Mouse (Mus musculus): ENCODE measurements around the gene Malsu1. TPM values are rescaled to one million over a fixed set of nuclear protein-coding genes. Genes with fewer than 3 reads are reported as not detected.

Malsu1 gene
- polyA plus RNA-seq (2015; fragmentation: Nextera tagmentation; extraction: Ambion mirVana) = 62.8 and 72.2 TPM in 2 replicates

DNA sequence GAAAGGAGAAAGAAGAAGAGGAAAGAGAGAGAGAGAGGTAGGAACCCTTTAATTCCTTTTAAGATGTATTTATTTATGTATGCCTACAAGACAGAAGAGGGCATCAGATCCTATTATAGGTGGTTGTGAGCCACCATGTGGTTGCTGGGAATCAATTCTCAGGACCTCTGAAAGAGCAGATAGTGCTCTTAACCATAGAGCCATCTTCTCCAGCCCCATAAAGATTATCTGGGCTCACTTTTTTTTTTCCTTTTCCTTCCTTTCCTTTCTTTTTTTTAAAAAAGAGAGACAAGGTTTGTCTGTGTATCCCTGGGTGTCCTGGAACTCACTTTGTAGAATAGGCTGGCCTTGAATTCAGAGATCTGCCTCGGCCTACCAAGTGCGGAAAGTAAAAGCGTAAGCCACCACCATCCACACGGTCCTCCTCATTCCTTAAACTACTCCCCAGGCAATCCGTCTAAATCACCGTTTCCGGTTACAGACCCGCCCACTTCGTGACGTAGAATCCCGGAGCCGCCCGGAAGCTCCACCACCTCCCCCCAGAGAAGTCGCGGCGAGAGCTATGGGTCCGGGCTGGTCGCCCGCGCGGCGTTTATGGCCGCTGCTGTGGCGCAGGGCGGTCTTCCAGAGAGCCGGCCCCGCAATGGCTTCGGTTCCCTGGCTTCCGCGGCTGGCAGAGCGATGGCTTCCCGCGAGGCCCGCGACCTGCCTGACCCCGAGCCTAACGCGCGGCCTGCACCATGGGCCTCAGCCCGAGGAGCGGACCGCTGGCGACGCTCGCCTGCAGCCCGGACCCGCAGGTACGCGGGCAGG is at the start of gene Malsu1:
Gene Malsu1, plus strand, starts transcription at position 492 of the 813 bp plus-strand sequence.
- Histone ChIP-seq H3K9me3 (ENCODE audit: low read length) (no peaks in the 10 kb centered on the region), H3K36me3 (ENCODE audit: insufficient read depth, low read length) (no peaks in the 10 kb centered on the region), H3K4me3 (ENCODE audit: low read length) (peak within 1 kb of the TSS; percentile 99), H3K4me1 (ENCODE audit: insufficient read depth, low read length) (peaks cover 17% of the 10 kb centered on the region), H3K4me2 (replicated peaks; ENCODE audit: low read depth, low read length) (peak within 1 kb of the TSS; percentile 88), H3K27me3 (ENCODE audit: insufficient read depth, low read length) (no peaks in the 10 kb centered on the region), H3K9ac (replicated peaks; ENCODE audit: low read length) (peak within 1 kb of the TSS; percentile 99), H3K27ac (ENCODE audit: low read length) (peak within 1 kb of the TSS; percentile 84)
- peak; percentile 97 for ATAC-seq (ENCODE audit: low FRiP score, low TSS enrichment)
- WGBS = under 1% methylated on average over 49 of the region's 49 CpGs

DNA sequence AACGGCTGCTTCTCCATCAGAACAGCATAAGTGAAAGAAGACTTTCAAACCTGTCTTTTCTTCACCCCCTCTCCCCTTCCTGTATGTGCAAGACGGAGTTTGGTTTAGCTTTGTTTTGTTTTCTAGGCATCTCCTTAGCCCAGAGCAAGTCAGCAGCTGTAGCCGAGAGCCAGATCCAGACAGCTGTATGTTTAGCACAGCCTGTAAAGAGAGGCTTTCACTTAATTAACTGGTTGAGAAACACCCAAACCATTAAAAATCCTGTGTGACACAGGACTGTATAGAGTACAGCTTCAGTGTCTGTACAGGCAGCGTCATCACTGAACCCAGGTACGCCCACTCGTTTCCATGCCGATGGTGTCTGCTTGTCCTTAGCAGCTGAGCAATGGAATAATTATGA is 48.3 kb upstream of the Malsu1 start:
- Histone ChIP-seq H3K4me2 (replicated peaks; ENCODE audit: low read depth, low read length) (no peak overlapping the region), H3K9ac (replicated peaks; ENCODE audit: low read length) (no peak overlapping the region), H3K36me3 (ENCODE audit: insufficient read depth, low read length) (no peaks in the 10 kb centered on the region), H3K9me3 (ENCODE audit: low read length) (no peaks in the 10 kb centered on the region), H3K27ac (ENCODE audit: low read length) (no peak overlapping the region), H3K27me3 (ENCODE audit: insufficient read depth, low read length) (no peaks in the 10 kb centered on the region), H3K4me3 (ENCODE audit: low read length) (no peak overlapping the region), H3K4me1 (ENCODE audit: insufficient read depth, low read length) (no peaks in the 10 kb centered on the region)
- ATAC-seq (ENCODE audit: low FRiP score, low TSS enrichment) = no peak
- WGBS = 72% methylated on average over 7 of the region's 7 CpGs

DNA sequence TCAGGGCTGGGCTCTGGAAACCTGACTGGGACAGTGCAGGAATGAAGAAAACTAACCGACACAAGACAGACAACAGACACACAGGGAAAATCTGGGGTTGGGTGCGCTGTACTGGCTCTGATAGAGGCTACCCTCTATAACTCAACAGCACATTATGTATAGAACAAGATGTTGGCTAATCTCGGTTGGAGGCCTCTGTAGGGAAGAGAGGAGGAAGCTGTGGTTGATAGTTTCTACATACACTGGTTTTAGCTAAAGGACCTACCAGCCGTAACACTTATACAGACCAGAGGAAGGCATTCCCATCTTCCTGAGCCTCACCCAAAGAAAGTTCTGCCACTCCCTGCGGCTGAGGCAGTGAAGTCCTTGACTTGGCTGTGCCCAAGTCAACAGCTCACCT is 47.1 kb upstream of the Malsu1 start:
- H3K4me1 ChIP-seq (ENCODE audit: insufficient read depth, low read length) = no peaks in the 10 kb centered on the region
- no peak overlapping the region for H3K9ac ChIP-seq (replicated peaks; ENCODE audit: low read length)
- no peak overlapping the region for H3K4me2 ChIP-seq (replicated peaks; ENCODE audit: low read depth, low read length)
- H3K9me3 ChIP-seq (ENCODE audit: low read length) = no peaks in the 10 kb centered on the region
- 94% methylated on average over 5 of the region's 5 CpGs for WGBS
- H3K27me3 ChIP-seq (ENCODE audit: insufficient read depth, low read length) = no peaks in the 10 kb centered on the region
- H3K27ac ChIP-seq (ENCODE audit: low read length) = no peak overlapping the region
- no peak for ATAC-seq (ENCODE audit: low FRiP score, low TSS enrichment)
- no peak overlapping the region for H3K4me3 ChIP-seq (ENCODE audit: low read length)
- no peaks in the 10 kb centered on the region for H3K36me3 ChIP-seq (ENCODE audit: insufficient read depth, low read length)

DNA sequence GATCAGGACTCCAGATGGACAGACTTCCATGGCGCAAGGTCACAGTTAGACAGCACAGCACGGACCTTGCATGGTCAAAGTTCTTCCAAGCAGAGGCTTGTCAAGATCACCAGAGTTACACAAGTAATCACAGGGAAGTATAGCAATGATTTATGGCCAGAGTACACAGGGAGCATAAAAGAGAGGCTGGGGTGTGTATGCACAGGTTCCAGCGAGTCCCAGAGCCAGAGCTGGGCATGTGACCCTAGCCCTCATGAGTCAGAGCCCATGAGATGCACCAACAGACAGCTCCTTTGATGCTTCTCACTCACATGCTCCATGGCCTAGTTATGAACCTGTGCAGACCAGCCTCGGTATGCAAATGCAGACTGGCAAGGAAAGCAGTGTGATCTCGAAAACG is 45.6 kb upstream of the Malsu1 start:
- Histone ChIP-seq H3K9ac (replicated peaks; ENCODE audit: low read length) (no peak overlapping the region), H3K27ac (ENCODE audit: low read length) (no peak overlapping the region), H3K27me3 (ENCODE audit: insufficient read depth, low read length) (no peaks in the 10 kb centered on the region), H3K4me1 (ENCODE audit: insufficient read depth, low read length) (no peaks in the 10 kb centered on the region), H3K4me3 (ENCODE audit: low read length) (no peak overlapping the region), H3K4me2 (replicated peaks; ENCODE audit: low read depth, low read length) (no peak overlapping the region), H3K36me3 (ENCODE audit: insufficient read depth, low read length) (no peaks in the 10 kb centered on the region), H3K9me3 (ENCODE audit: low read length) (no peaks in the 10 kb centered on the region)
- WGBS = 63% methylated on average over 6 of the region's 6 CpGs
- ATAC-seq (ENCODE audit: low FRiP score, low TSS enrichment) = no peak

DNA sequence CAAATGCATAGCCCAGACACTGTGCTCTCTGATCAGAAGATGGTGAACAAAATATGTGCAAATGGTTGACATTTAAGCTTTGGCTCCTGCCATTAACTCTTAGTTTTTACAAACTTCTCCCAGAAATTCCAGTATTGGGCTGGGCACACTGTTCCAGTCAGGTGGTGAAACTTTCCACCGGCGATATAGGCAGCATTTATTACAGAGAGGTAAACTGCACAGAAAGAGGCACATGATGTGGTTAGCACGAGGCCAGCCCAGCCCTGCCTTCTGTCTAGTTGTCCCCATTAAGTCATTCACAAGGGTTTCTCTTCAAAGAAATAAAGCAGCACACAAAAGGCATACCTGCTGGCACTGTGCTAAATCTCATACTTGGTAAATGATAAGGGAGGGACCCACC is 44.9 kb upstream of the Malsu1 start:
- H3K9ac ChIP-seq (replicated peaks; ENCODE audit: low read length) = no peak overlapping the region
- no peaks in the 10 kb centered on the region for H3K4me1 ChIP-seq (ENCODE audit: insufficient read depth, low read length)
- H3K36me3 ChIP-seq (ENCODE audit: insufficient read depth, low read length) = no peaks in the 10 kb centered on the region
- H3K27ac ChIP-seq (ENCODE audit: low read length) = no peak overlapping the region
- no peaks in the 10 kb centered on the region for H3K27me3 ChIP-seq (ENCODE audit: insufficient read depth, low read length)
- H3K4me2 ChIP-seq (replicated peaks; ENCODE audit: low read depth, low read length) = no peak overlapping the region
- no peaks in the 10 kb centered on the region for H3K9me3 ChIP-seq (ENCODE audit: low read length)
- ATAC-seq (ENCODE audit: low FRiP score, low TSS enrichment) = no peak
- no peak overlapping the region for H3K4me3 ChIP-seq (ENCODE audit: low read length)
- WGBS = 86% methylated on average over 3 of the region's 3 CpGs

DNA sequence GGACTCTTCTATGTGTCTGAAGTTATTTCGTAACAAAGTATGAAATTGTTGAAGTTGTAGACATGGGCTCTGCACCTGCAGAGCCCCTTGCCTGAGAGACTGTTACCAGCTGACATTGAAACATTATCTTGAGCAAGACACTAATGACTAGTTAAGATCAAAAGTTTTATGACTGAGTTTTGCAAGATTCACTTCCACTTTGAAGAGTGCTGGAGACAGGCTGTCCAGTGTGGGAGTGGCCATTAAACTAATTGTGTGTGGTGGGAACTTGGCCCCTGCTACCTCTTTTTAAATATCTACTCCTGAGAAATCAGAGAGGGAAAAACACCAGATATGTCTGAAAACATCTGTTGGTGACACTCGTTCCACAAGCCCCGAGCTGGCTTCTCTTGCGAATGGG is 42.4 kb upstream of the Malsu1 start:
- ATAC-seq (ENCODE audit: low FRiP score, low TSS enrichment) = no peak
- Histone ChIP-seq H3K36me3 (ENCODE audit: insufficient read depth, low read length) (no peaks in the 10 kb centered on the region), H3K27ac (ENCODE audit: low read length) (no peak overlapping the region), H3K9ac (replicated peaks; ENCODE audit: low read length) (no peak overlapping the region), H3K4me2 (replicated peaks; ENCODE audit: low read depth, low read length) (no peak overlapping the region), H3K27me3 (ENCODE audit: insufficient read depth, low read length) (no peaks in the 10 kb centered on the region), H3K9me3 (ENCODE audit: low read length) (no peaks in the 10 kb centered on the region), H3K4me3 (ENCODE audit: low read length) (no peak overlapping the region), H3K4me1 (ENCODE audit: insufficient read depth, low read length) (no peaks in the 10 kb centered on the region)
- 41% methylated on average over 4 of the region's 4 CpGs for WGBS

DNA sequence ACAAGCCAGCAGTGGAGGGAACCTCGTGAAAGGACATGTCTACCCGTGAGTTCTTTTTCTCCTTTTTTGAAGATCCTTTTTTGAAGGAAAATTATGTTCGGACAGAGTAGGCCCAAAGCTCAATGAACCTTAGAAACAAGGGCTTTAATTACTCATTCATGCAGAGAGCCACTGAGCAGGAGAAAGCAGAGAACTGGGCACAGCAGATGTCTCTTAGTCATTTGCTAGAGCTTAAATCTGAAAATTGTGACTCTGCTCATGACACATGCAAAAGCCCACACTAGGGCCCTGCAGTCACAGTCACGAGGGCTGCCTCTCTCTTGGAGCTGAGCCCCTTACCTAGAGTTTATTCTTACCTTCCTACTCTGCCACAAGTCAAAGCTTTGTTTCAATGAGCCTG is 40.8 kb upstream of the Malsu1 start:
- H3K9ac ChIP-seq (replicated peaks; ENCODE audit: low read length) = no peak overlapping the region
- no peaks in the 10 kb centered on the region for H3K27me3 ChIP-seq (ENCODE audit: insufficient read depth, low read length)
- no peak overlapping the region for H3K4me2 ChIP-seq (replicated peaks; ENCODE audit: low read depth, low read length)
- H3K36me3 ChIP-seq (ENCODE audit: insufficient read depth, low read length) = no peaks in the 10 kb centered on the region
- H3K4me3 ChIP-seq (ENCODE audit: low read length) = no peak overlapping the region
- no peak for ATAC-seq (ENCODE audit: low FRiP score, low TSS enrichment)
- WGBS = 61% methylated on average over 4 of the region's 4 CpGs
- H3K9me3 ChIP-seq (ENCODE audit: low read length) = no peaks in the 10 kb centered on the region
- no peak overlapping the region for H3K27ac ChIP-seq (ENCODE audit: low read length)
- 0 out of 2 replicates have a peak, but pooled peaks cover 8% of the 10 kb centered on the region for H3K4me1 ChIP-seq (ENCODE audit: insufficient read depth, low read length)

DNA sequence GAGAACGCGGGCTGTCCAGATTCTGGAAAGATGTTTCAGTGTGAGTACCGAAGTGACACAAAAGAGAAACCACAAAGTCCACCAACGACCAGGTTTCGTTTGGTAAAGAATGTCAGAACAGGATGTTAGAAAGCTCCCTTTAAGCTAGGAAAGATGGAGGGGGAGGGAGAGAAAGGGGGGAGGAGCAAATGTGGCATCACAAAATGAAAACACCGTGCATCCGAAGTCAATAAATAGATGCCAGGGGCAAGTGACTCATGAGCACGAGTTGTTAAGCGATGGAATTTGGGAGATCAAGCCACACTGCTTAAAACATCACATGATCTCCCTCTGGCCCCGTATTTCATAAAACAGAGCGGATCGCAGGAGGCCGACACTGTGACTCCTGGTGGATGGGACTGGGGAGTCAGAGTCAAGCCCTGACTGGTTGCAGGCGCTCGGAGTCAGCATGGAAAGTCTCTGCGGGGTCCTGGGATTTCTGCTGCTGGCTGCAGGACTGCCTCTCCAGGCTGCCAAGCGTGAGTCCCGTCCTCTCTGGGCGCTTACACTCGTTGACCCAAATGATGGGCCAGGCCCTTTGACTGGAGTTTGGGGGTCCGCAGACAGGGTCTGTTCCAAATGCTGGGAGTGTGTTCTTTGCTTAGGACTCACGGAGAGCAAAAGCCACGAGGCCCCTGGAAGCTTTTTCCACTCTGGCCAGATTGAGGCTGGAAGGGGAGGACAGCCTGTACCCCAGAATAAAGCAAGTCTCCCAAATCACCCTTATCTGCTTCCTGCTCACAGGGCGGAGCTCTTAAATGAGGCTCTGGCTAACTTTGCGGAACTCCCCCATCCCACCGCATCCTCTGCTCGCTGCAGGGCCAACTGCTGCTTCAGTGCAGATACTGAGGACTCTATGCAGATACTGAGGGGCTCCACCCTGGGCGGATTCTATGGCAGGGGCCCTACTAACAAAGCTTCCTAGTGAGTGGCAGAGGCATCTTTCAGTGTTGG is 37.0 kb upstream of the Malsu1 start, which contains the start of gene Gpnmb:
Gene Gpnmb, plus strand, starts transcription at position 272 of the 993 bp plus-strand sequence.
- no peaks in the 10 kb centered on the region for H3K27me3 ChIP-seq (ENCODE audit: insufficient read depth, low read length)
- no peaks in the 10 kb centered on the region for H3K9me3 ChIP-seq (ENCODE audit: low read length)
- ATAC-seq (ENCODE audit: low FRiP score, low TSS enrichment) = no peak
- WGBS = 39% methylated on average over 28 of the region's 28 CpGs
- H3K4me3 ChIP-seq (ENCODE audit: low read length) = peak within 1 kb of the TSS; percentile 13; the same call in 1 of the 2 replicates
- no peak within 1 kb of the TSS for H3K27ac ChIP-seq (ENCODE audit: low read length)
- H3K9ac ChIP-seq (replicated peaks; ENCODE audit: low read length) = no peak within 1 kb of the TSS
- H3K4me2 ChIP-seq (replicated peaks; ENCODE audit: low read depth, low read length) = peak within 1 kb of the TSS; percentile 37
- no peaks in the 10 kb centered on the region for H3K36me3 ChIP-seq (ENCODE audit: insufficient read depth, low read length)
- H3K4me1 ChIP-seq (ENCODE audit: insufficient read depth, low read length) = 0 out of 2 replicates have a peak, but pooled peaks cover 8% of the 10 kb centered on the region

DNA sequence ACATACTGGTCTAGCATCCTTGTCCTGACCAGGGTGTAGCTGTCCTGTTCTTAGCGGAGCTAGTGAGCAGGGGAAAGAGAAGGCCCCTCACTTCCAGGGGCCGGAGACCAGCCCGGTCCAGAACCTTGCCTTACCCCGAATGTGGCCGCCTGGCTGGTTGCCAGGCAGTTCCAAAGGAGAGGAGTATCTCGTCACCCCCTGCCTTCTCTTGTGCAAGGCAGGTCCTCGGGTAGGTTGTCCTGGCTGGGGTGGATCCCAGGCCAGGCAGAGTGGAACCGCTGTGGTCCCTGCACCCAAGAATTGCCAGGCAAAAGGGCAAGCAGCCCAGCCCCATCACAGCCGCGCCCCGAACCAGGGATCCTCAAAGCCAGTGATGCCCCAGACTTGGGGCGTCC is 36.3 kb upstream of the Malsu1 start:
- H3K9me3 ChIP-seq (ENCODE audit: low read length) = no peaks in the 10 kb centered on the region
- H3K27me3 ChIP-seq (ENCODE audit: insufficient read depth, low read length) = no peaks in the 10 kb centered on the region
- H3K4me1 ChIP-seq (ENCODE audit: insufficient read depth, low read length) = 0 out of 2 replicates have a peak, but pooled peaks cover 8% of the 10 kb centered on the region
- WGBS = 78% methylated on average over 12 of the region's 12 CpGs
- no peak overlapping the region for H3K9ac ChIP-seq (replicated peaks; ENCODE audit: low read length)
- no peaks in the 10 kb centered on the region for H3K36me3 ChIP-seq (ENCODE audit: insufficient read depth, low read length)
- no peak overlapping the region for H3K4me2 ChIP-seq (replicated peaks; ENCODE audit: low read depth, low read length)
- H3K4me3 ChIP-seq (ENCODE audit: low read length) = no peak overlapping the region
- H3K27ac ChIP-seq (ENCODE audit: low read length) = no peak overlapping the region
- ATAC-seq (ENCODE audit: low FRiP score, low TSS enrichment) = peak; percentile 31; the same call in 1 of the 2 replicates

Measured in kidney, embryonic 16.5 days (tissue).